Mouse (Mus musculus) 416B (cell line): ENCODE results near the gene Lsr.
"Not testable (repeated sequence)": the region's sequence is repeated elsewhere in the genome, so short reads cannot be mapped to it uniquely, and the experiment has no call there.

ENCODE experiments used
- DNase-seq: peaks from one replicate; pipeline ENCODE4 v3.0.0; 2011; ENCODE audit warnings: low read depth

Lsr gene

DNA sequence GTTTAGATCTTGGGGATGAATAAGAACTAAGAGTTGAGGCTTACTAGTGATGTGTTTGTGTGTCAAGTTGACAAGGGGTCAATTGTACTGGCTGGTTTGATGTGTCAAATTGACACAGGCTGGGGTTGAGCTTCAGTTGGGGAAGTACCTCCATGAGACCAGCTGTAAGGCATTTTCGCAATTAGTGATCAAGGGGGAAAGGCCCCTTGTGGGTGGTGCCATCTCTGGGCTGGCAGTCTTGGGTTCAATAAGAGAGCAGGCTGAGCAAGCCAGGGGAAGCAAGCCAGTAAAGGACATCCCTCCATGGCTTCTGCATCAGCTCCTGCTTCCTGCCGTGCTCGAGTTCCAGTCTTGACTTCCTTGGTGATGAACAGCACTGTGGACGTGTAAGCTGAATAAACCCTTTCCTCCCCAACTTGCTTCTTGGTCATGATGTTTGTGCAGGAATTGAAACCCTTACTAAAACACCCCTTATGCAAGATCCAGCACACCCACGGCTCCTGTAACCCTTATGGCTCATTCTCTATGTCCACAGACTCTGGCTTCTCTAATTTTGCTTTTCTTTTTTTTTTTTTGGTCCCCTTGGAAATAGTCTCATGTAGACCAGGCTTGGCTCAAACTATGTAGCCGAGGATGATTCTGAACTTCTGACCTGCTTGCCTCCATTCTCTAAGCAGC is 37.7 kb downstream of the Lsr start:
- not testable (repeated sequence) for DNase-seq

DNA sequence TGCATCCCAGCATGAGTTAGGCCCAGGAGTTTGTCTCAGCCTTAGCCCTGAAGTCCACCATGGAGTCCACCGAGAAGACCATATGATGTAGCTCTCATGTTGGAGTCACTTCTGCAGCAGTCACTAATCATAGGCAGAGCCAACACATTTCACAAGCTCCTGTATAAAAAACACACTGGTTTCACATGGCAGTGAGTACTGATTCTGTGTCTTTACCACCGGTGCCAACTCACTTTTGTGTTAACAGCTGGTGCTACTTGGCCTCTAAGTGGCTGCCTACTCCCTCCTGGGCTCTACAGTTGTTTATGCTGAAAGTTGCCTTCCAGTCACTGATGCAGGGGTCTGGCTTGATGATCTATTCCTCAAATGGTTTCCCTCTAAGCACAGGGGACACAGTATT is 48.7 kb downstream of the Lsr start, which contains the start of gene Hamp2:
Gene Hamp2, minus strand, starts transcription at position 101 of the 400 bp plus-strand sequence.
- DNase-seq = not testable (repeated sequence)

DNA sequence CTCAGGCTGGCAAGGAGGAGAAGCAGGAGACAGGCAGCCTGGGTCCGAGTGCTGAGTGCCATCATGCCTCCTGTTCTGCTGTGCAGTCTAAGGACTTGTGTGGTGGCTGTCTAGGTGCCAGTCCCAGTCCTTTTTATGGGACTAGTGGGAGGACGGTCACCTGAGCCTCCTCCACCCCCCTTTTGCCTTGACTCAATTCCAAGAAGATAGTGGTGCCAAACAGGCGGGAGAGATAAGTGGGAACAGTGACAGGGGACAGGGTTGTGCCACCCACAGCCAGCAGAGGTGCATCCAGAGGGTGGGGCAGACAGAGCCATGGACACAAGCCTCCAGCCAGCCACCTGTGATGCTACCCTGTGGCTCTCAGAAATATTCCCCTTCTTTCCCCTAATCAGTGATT is 49.2 kb downstream of the Lsr start:
- DNase-seq = no peak

GRCm38 (mm10) chr7:30922490-30922889 is 50.8 kb downstream of the Lsr start:
- not testable (repeated sequence) for DNase-seq

DNA sequence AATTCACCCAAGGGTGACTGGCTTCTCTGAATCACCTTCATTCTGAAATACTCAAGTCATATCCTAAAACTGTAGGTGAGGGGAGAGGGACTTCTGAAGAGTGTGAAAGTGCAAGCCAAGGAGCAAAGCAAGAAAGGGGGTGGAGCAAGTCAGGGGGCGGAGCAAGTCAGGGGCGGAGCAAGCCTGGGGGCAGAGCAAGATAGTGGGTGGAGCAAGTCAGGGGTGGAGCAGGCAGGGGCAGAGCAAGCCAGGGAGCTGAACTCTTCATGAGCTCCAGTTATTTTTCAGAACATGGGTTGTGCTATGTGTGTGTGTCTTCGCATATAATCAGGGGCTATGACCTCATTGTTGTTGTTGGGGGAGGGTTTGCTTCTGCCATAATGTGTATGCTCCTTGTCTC is 53.0 kb downstream of the Lsr start:
- DNase-seq = peak; percentile 50

GRCm38 (mm10) chr7:30917219-30917618 is 56.0 kb downstream of the Lsr start:
- DNase-seq = peak; percentile 59

- DNase-seq = no peak
Measured at GRCm38 (mm10) chr7:30916713-30917112, 56.6 kb downstream of the Lsr start.

DNA sequence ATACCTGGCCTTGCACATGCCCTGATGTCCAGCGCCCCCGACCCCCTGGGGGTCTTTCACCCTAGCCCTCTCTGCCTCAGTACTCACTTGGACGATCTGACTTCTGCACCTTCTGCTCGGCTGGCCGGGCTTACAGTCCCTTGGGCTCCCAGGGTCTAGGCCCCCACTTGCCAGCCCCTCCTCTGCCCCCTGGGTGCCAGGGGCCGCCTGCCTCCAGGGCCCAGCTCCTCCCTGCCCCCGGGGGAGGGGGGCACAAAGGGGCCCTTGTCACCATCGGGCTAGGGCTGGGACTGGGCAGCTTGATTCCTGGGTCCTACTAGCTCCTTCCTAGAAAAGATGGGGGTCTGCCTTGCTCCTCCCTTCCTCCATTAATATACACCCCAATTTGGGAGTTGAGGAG is 58.5 kb downstream of the Lsr start, which contains the start of gene Mag:
Gene Mag, minus strand, starts transcription at position 142 of the 400 bp plus-strand sequence.
- no peak for DNase-seq

DNA sequence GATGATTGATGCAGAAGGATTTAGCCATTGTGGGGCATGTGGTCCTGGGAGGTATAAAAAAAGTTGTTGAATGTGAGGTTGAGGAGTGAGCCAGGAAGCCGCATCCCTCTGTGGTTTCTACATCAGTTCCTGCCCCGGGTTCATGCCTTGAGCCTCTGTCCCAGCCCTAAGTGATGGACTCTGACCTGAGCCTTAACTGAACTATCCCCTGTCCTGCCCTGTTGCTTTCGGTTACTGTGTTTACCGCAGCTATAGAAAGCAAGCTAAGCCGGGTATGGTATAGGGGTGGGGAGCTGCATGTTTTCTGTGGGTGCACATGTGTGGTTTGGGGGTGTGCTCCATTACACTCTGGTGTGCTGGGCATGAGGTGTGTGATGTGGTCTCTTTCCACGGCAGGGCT is 63.5 kb downstream of the Lsr start:
- peak; percentile 69 for DNase-seq

- DNase-seq = peak; percentile 51
Measured at GRCm38 (mm10) chr7:30908992-30909431, 64.3 kb downstream of the Lsr start.

DNA sequence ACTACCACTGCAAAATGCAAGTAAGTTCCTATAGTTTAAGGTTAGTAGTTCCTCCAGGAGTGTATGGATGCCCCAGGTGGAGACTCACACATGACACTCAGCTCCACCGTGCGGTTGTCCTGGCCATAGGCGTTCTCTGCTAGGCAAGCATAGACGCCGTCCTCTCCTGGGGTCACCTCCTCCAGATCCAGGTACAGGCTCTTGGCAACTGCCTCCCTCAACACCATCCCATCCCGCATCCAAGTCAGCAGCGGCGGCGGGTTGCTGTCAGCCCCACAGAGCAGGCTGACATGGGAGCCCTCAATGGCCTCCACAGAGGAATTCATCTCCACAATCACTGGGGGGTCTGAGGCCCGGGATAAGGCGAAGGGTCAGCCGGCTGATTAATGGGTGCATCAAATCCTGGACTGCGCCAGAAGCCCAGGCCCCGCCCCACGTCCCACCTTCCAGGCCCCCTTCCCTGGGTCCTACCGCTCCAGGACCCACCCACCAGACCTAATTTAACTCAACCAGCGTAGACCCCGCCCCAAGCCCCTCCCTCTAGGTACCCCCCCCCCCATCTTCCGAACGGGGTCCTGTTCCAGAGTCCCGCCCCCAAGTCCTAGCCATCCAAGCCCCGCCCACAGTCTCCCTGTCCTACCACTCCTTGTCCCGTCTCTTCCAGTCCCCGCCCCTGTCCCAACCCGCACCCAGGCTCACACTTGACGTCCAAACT is 64.8 kb downstream of the Lsr start:
- DNase-seq = peak; percentile 67
